Mouse (Mus musculus) CH12.LX (cell line): ENCODE data around the gene Cnbp. TPM values are rescaled to one million over a fixed set of nuclear protein-coding genes. Genes with fewer than 3 reads are reported as not detected.

Experiments
- DNase-seq: peaks from one replicate; pipeline ENCODE4 v3.0.0-alpha.2; 2013; ENCODE audit errors: extremely low read depth
- H3K27ac ChIP-seq: 2 replicates; pipeline ENCODE4 v1.5.1; 2012; ENCODE audit warnings: low read depth, mild to moderate bottlenecking, control low read depth, moderate library complexity; ENCODE audit not compliant: insufficient read depth
- H3K27me3 ChIP-seq: replicated peaks from 2 replicates; pipeline ENCODE3; 2012; ENCODE audit warnings: inconsistent platforms
- H3K36me3 ChIP-seq, 2 experiments: replicated peaks in 1 of 2; 2 replicates each; pipeline versions ENCODE3 to v1.6.1; 2012; ENCODE audit warnings: inconsistent platforms in 1 of 2, low read length in 1 of 2, mild to moderate bottlenecking in 1 of 2, mixed read lengths in 1 of 2, moderate library complexity in 1 of 2; ENCODE audit not compliant: control insufficient read depth in 1 of 2, insufficient read depth in 1 of 2
- H3K4me1 ChIP-seq, 2 experiments: 2 replicates each; pipeline ENCODE4 v1.6.1; 2012; ENCODE audit warnings: inconsistent platforms in 1 of 2, moderate library complexity in 1 of 2; ENCODE audit not compliant: insufficient read depth in 2 of 2, control insufficient read depth in 1 of 2
- H3K4me2 ChIP-seq: 2 replicates; pipeline ENCODE4 v1.6.1; 2012; ENCODE audit warnings: low read depth, mild to moderate bottlenecking, control low read depth; ENCODE audit not compliant: poor library complexity, insufficient read depth, severe bottlenecking
- H3K4me3 ChIP-seq, 3 experiments: fragments of 150-350 bp in 1 of 3; sonication (generic) in 1 of 3; replicated peaks in 1 of 3; 2 replicates each; pipeline versions ENCODE3 to v1.5.1; 2011 to 2012; ENCODE audit warnings: low read depth in 2 of 3, low read length in 2 of 3, mild to moderate bottlenecking in 2 of 3, moderate library complexity in 2 of 3, control low read depth in 1 of 3, improper control_type of control experiment in 1 of 3, inconsistent platforms in 1 of 3, mixed read lengths in 1 of 3; ENCODE audit not compliant: poor library complexity in 1 of 3
- H3K79me2 ChIP-seq: replicated peaks from 2 replicates; pipeline ENCODE4 v1.6.1; 2012; ENCODE audit warnings: mild to moderate bottlenecking, moderate library complexity; ENCODE audit not compliant: control insufficient read depth, poor library complexity, insufficient read depth, severe bottlenecking; ENCODE audit errors: extremely low read depth
- H3K9ac ChIP-seq: 2 replicates; pipeline ENCODE4 v1.6.1; 2012; ENCODE audit warnings: low read depth, mild to moderate bottlenecking, control low read depth, moderate library complexity; ENCODE audit not compliant: insufficient read depth
- H3K9me3 ChIP-seq: replicated peaks from 2 replicates; pipeline ENCODE3; 2012; ENCODE audit warnings: low read length, inconsistent platforms, mixed read lengths
- BHLHE40 ChIP-seq: IDR thresholded peaks from 2 replicates; pipeline ENCODE4 v1.6.1; 2011; ENCODE audit warnings: mild to moderate bottlenecking, low read depth, low read length, improper control_type of control experiment
- CHD1 ChIP-seq: IDR thresholded peaks from 2 replicates; pipeline ENCODE4 v1.6.1; 2012; ENCODE audit warnings: low read depth, low read length, improper control_type of control experiment, inconsistent platforms
- CTCF ChIP-seq, 2 experiments: IDR thresholded peaks in 1 of 2; conservative IDR thresholded peaks in 1 of 2; 2 replicates each; pipeline ENCODE4 v1.5.1; 2011 to 2012; ENCODE audit warnings: low read depth in 2 of 2, low read length in 2 of 2, improper control_type of control experiment in 1 of 2, inconsistent platforms in 1 of 2, mild to moderate bottlenecking in 1 of 2, moderate library complexity in 1 of 2
- ELF1 ChIP-seq: IDR thresholded peaks from 2 replicates; pipeline ENCODE4 v1.6.1; 2014; ENCODE audit warnings: low read depth, mild to moderate bottlenecking, inconsistent platforms, low read length, improper control_type of control experiment
- EP300 ChIP-seq: IDR thresholded peaks from 2 replicates; pipeline ENCODE4 v1.6.1; 2011; ENCODE audit warnings: low read length, improper control_type of control experiment
- ETS1 ChIP-seq: conservative IDR thresholded peaks from 2 replicates; pipeline ENCODE4 v1.6.1; 2012; ENCODE audit warnings: low read depth, mild to moderate bottlenecking, inconsistent platforms, low read length, improper control_type of control experiment, moderate library complexity
- JUND ChIP-seq: conservative IDR thresholded peaks from 2 replicates; pipeline ENCODE4 v1.6.1; 2011; ENCODE audit warnings: low read depth, low read length, improper control_type of control experiment
- KAT2A ChIP-seq: IDR thresholded peaks from 2 replicates; pipeline ENCODE4 v1.6.1; 2012; ENCODE audit warnings: low read length, improper control_type of control experiment, inconsistent platforms; ENCODE audit not compliant: insufficient replicate concordance
- MAFK ChIP-seq: IDR thresholded peaks from 2 replicates; pipeline ENCODE4 v1.6.1; 2011; ENCODE audit warnings: low read length, improper control_type of control experiment; ENCODE audit not compliant: insufficient replicate concordance
- MAZ ChIP-seq: IDR thresholded peaks from 2 replicates; pipeline ENCODE4 v1.6.1; 2012; ENCODE audit warnings: low read depth, mild to moderate bottlenecking, inconsistent platforms, low read length, improper control_type of control experiment, moderate library complexity
- MEF2A ChIP-seq: IDR thresholded peaks from 2 replicates; pipeline ENCODE4 v1.6.1; 2014; ENCODE audit warnings: low read depth, mild to moderate bottlenecking, inconsistent platforms, low read length, improper control_type of control experiment, borderline replicate concordance
- MXI1 ChIP-seq: IDR thresholded peaks from 2 replicates; pipeline ENCODE4 v1.6.1; 2011; ENCODE audit warnings: mild to moderate bottlenecking, low read depth, low read length, improper control_type of control experiment
- MYC ChIP-seq: IDR thresholded peaks from 2 replicates; pipeline ENCODE4 v1.6.1; 2011; ENCODE audit warnings: low read depth, mild to moderate bottlenecking, improper control_type of control experiment, low read length
- NRF1 ChIP-seq: IDR thresholded peaks from 2 replicates; pipeline ENCODE4 v1.6.1; 2014; ENCODE audit warnings: low read depth, mild to moderate bottlenecking, inconsistent platforms, low read length, improper control_type of control experiment, moderate library complexity
- POLR2A ChIP-seq: IDR thresholded peaks from 2 replicates; pipeline ENCODE4 v1.6.1; 2011; ENCODE audit warnings: low read depth, mild to moderate bottlenecking, improper control_type of control experiment, low read length
- POLR2AphosphoS2 ChIP-seq: IDR thresholded peaks from 2 replicates; pipeline ENCODE4 v1.6.1; 2011; ENCODE audit warnings: low read depth, low read length, improper control_type of control experiment
- RAD21 ChIP-seq: IDR thresholded peaks from 2 replicates; pipeline ENCODE4 v1.6.1; 2011; ENCODE audit warnings: low read depth, mild to moderate bottlenecking, low read length, improper control_type of control experiment, moderate library complexity
- RCOR1 ChIP-seq: conservative IDR thresholded peaks from 2 replicates; pipeline ENCODE4 v1.6.1; 2012; ENCODE audit warnings: low read depth, mild to moderate bottlenecking, inconsistent platforms, low read length, improper control_type of control experiment
- SIN3A ChIP-seq: IDR thresholded peaks from 2 replicates; pipeline ENCODE4 v1.6.1; 2012; ENCODE audit warnings: low read length, improper control_type of control experiment, inconsistent platforms
- SMC3 ChIP-seq: IDR thresholded peaks from 2 replicates; pipeline ENCODE4 v1.6.1; 2011; ENCODE audit warnings: low read depth, low read length, improper control_type of control experiment
- TBP ChIP-seq: conservative IDR thresholded peaks from 2 replicates; pipeline ENCODE4 v1.6.1; 2011; ENCODE audit warnings: low read depth, low read length, improper control_type of control experiment
- UBTF ChIP-seq: IDR thresholded peaks from 2 replicates; pipeline ENCODE4 v1.6.1; 2012; ENCODE audit warnings: low read depth, mild to moderate bottlenecking, inconsistent platforms, low read length, improper control_type of control experiment, moderate library complexity
- ZC3H11A ChIP-seq: IDR thresholded peaks from 2 replicates; pipeline ENCODE4 v1.6.1; 2012; ENCODE audit warnings: low read depth, mild to moderate bottlenecking, inconsistent platforms, low read length, improper control_type of control experiment
- ZMIZ1 ChIP-seq: IDR thresholded peaks from 2 replicates; pipeline ENCODE4 v1.6.1; 2012; ENCODE audit warnings: low read depth, mild to moderate bottlenecking, inconsistent platforms, low read length, improper control_type of control experiment
- ZNF384 ChIP-seq: IDR thresholded peaks from 2 replicates; pipeline ENCODE4 v1.6.1; 2012; ENCODE audit warnings: low read depth, low read length, improper control_type of control experiment, inconsistent platforms
- dilution Hi-C: fragments of 300-500 bp; cut with MboI; formaldehyde crosslinking; loops from 2 replicates; pipeline ENCODE4 v1.14.3; 2020; ENCODE audit warnings: low sequenced_read_pairs; ENCODE audit not compliant: extremely low pct_unique_long_range_greater_than_20kb, extremely low pct_ligation_motif_present
- in situ Hi-C: fragments of 300-500 bp; cut with MboI; formaldehyde crosslinking; loops from 3 replicates; pipeline ENCODE4 v1.14.3; 2019; ENCODE audit warnings: low sequenced_read_pairs, low pct_ligation_motif_present, low pct_unique_long_range_greater_than_20kb, mixed read lengths
- polyA plus RNA-seq: library from polyadenylated mRNA; unstranded; fragments of >175 nt; gene quantifications from 2 replicates; pipeline ENCODE4 v1.2.1, GENCODE M21; 2012; ENCODE audit warnings: low read depth; ENCODE audit not compliant: insufficient read length
- total RNA-seq, 2 experiments: library from RNA; depleted of rRNA; stranded (reverse); fragments of 300-350 nt in 1 of 2; fragments of >200 nt in 1 of 2; gene quantifications; 2 replicates each; pipeline ENCODE4 v1.2.3; 2012 to 2014

Gene Cnbp
- total and polyA plus RNA-seq, 3 experiments, result 558 to 838 (median 649) TPM

- no peak for TF ChIP-seq CHD1
- peak; percentile 87 for TF ChIP-seq SMC3
- no peak for TF ChIP-seq MAFK
- TF ChIP-seq NRF1, result peak; percentile 96
- peak; percentile 66; the same call in 1 of the 2 replicates for TF ChIP-seq MXI1
- TF ChIP-seq CTCF (conservative IDR thresholded peaks at IDR 0.05 in 1 of 2, IDR thresholded peaks at IDR 0.05 in 1 of 2; ENCODE audit: low read depth in 2 of 2, low read length in 2 of 2), result peak; percentile 48 to 91; a peak in 3 of 4 replicates
- no peak for TF ChIP-seq KAT2A
- TF ChIP-seq TBP, result no peak; the same call in 1 of the 2 replicates
- TF ChIP-seq SIN3A, result peak; percentile 56; the same call in 1 of the 2 replicates
- 0 out of 2 replicates have a peak, but pooled peaks have one; percentile 8 for TF ChIP-seq ETS1
These were observed 36.8 kb upstream of the Cnbp start, which contains the start of gene Copg1 (continued) for GRCm38 (mm10) chr6:87887594-87888233.

- H3K4me3 ChIP-seq, result no peak overlapping the region
- in situ Hi-C loops, result no loop called here
- TF ChIP-seq POLR2A (no peak), ELF1 (no peak), ZNF384 (no peak), ZC3H11A (no peak), MAZ (no peak), JUND (no peak), TBP (no peak), POLR2AphosphoS2 (no peak), MEF2A (no peak), UBTF (no peak), SIN3A (no peak), RAD21 (no peak), MAFK (no peak), MYC (no peak), ZMIZ1 (no peak), EP300 (no peak), RCOR1 (no peak), SMC3 (no peak), ETS1 (no peak), BHLHE40 (no peak)
- H3K27ac ChIP-seq, result no peak overlapping the region
- H3K36me3 ChIP-seq, result peaks cover 23 to 29% of the 10 kb centered on the region in 2 experiments
- no peak overlapping the region for H3K9ac ChIP-seq
- peaks cover 3% of the 10 kb centered on the region for H3K27me3 ChIP-seq
- H3K4me1 ChIP-seq, result peaks cover 5 to 23% of the 10 kb centered on the region in 2 experiments
- dilution Hi-C loops, result no loop called here
- no peak overlapping the region for H3K4me2 ChIP-seq
- no peaks in the 10 kb centered on the region for H3K9me3 ChIP-seq
- H3K79me2 ChIP-seq, result peaks cover 18% of the 10 kb centered on the region
- DNase-seq, result no peak
These were observed 35.8 kb upstream of the Cnbp start for GRCm38 (mm10) chr6:87886721-87887120.
